Mouse (Mus musculus) intestine, postnatal 0 days (tissue): ENCODE data around the gene Fgfr2. TPM values are rescaled to one million over a fixed set of nuclear protein-coding genes. Genes with fewer than 3 reads are reported as not detected.

Experiments
- ATAC-seq: fragments of 200-750 bp; cut with Nextera tagmentation; 2 replicates; pipeline ENCODE4 v1.8.0; 2017; ENCODE audit warnings: mild to moderate bottlenecking, moderate TSS enrichment, moderate library complexity
- H3K27ac ChIP-seq: fragments of 300-500 bp; sonication (generic); 2 replicates; pipeline ENCODE4 v1.5.1; 2014; ENCODE audit warnings: mild to moderate bottlenecking, low read depth, low read length, moderate library complexity
- H3K27me3 ChIP-seq: fragments of 300-500 bp; sonication (generic); replicated peaks from 2 replicates; pipeline ENCODE4 v1.6.1; 2014; ENCODE audit warnings: low read length, mixed read lengths; ENCODE audit not compliant: control insufficient read depth, insufficient read depth
- H3K36me3 ChIP-seq: fragments of 300-500 bp; sonication (generic); 2 replicates; pipeline ENCODE4 v1.6.1; 2014; ENCODE audit warnings: mild to moderate bottlenecking, moderate library complexity; ENCODE audit not compliant: control insufficient read depth, insufficient read depth
- H3K4me1 ChIP-seq: fragments of 300-500 bp; sonication (generic); replicated peaks from 2 replicates; pipeline ENCODE4 v1.6.1; 2014; ENCODE audit warnings: antibody characterized with exemption, low read length, mixed read lengths; ENCODE audit not compliant: control insufficient read depth, insufficient read depth
- H3K4me2 ChIP-seq: fragments of 300-500 bp; sonication (generic); replicated peaks from 2 replicates; pipeline ENCODE4 v1.6.1; 2014; ENCODE audit warnings: low read depth, mild to moderate bottlenecking, moderate library complexity
- H3K4me3 ChIP-seq: fragments of 300-500 bp; sonication (generic); 2 replicates; pipeline ENCODE4 v1.5.1; 2014; ENCODE audit warnings: low read depth, low read length
- H3K9ac ChIP-seq: fragments of 300-500 bp; sonication (generic); 2 replicates; pipeline ENCODE4 v1.6.1; 2014; ENCODE audit warnings: mild to moderate bottlenecking, low read depth, low read length
- H3K9me3 ChIP-seq: fragments of 300-500 bp; sonication (generic); 2 replicates; pipeline ENCODE4 v1.6.1; 2016; ENCODE audit warnings: mixed run types; ENCODE audit not compliant: control insufficient read depth
- CTCF ChIP-seq: sonication (generic); IDR thresholded peaks from 2 replicates; pipeline ENCODE4 v1.5.1; 2016; ENCODE audit warnings: low read depth, mild to moderate bottlenecking, control low read depth, antibody characterized with exemption, moderate library complexity
- WGBS: fragments of 180-500 bp; shearing (Covaris S2); extraction: QIAGEN DNeasy Blood & Tissue Kit; methylation state at CpG from one replicate; pipeline ENCODE4 v1.1.7; 2014; 5-methylcytosine and 5-hydroxymethylcytosine counted together
- polyA plus RNA-seq: library from polyadenylated mRNA; unstranded; fragments of >200 nt; fragmentation: Nextera tagmentation; extraction: Ambion mirVana; gene quantifications from 2 replicates; pipeline ENCODE4 v1.2.1, GENCODE M21; 2015

The Fgfr2 gene
- polyA plus RNA-seq, 1 experiment from 2014 or later, result 29.5 TPM

DNA sequence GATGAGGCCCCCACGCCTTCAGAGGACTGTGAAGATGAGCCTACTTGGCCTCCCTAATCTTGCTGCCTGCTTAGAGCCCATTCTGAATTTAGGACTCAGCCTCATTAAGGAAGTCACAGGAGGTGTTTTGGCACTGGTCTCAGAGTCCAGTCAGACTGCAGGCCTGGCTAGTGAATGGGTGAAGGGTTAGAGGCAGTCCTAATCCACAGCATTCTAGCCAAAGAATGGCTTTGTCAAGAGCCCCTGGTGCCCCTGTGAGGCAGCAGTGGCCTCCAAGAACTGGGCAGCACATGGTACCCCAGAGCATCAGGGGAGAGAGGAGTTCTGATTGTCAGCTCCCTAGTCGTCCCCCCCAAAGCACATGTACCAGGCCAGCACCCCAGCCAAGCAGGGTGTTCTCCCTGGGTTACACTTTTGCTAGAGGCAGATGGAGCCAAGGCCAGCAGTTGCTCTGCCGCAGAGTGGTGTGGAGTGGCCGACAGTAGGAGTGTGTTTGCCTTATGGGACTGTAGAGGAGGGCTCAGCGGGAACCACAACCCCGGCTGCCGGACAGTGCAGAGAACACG lies 418.8 kb downstream of the Fgfr2 start:
- Histone ChIP-seq H3K27ac (no peak overlapping the region), H3K4me3 (no peak overlapping the region), H3K9me3 (no peaks in the 10 kb centered on the region), H3K9ac (no peak overlapping the region), H3K4me2 (no peak overlapping the region), H3K4me1 (peaks cover 5% of the 10 kb centered on the region), H3K27me3 (no peaks in the 10 kb centered on the region), H3K36me3 (peaks cover 13% of the 10 kb centered on the region; the same call in 1 of the 2 replicates)
- no peak for TF ChIP-seq CTCF
- no peak for ATAC-seq
- 89% methylated on average over 8 of the region's 8 CpGs for WGBS

DNA sequence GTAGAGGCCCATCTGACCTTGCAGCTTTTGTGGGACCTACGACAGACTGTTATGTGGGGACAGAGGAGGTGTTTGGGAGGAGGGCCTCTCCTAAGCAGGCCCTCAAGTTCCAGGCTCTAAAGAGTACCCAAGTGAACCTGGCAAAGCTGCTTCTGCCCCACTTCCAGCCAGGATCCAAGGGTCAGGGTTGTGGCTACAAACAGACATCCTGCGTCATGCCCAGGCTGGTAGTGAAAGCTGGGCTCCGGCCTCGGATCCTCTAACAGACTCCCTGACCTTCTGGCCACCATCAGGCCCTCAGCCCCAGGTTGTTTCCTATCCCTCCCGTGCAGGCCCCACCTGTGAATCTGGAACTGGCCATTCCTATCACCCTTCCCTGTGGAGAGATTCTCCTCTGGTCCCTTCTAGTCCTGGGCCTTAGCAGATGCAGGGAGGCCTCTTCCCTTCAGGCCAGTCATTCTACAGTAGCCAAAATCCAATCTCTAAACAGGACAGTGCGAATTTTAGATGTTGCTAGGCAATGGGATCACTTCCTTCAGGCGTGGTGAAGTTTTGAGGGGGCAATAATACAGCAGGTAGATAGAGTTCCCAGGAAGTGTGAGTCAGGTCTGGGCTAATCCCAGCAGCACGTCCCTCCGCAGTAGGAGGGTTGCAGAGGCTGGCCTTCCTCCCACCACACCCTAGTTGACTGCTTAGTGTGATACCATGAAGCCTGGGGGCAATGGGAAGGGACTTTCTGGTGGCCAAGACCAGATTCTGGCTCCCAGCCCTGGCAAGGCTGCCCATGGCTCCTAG lies 419.4 kb downstream of the Fgfr2 start:
- Histone ChIP-seq H3K9ac (no peak overlapping the region), H3K27ac (no peak overlapping the region), H3K4me3 (no peak overlapping the region), H3K4me1 (peaks cover 5% of the 10 kb centered on the region), H3K9me3 (no peaks in the 10 kb centered on the region), H3K27me3 (no peaks in the 10 kb centered on the region), H3K36me3 (peaks cover 13% of the 10 kb centered on the region; the same call in 1 of the 2 replicates), H3K4me2 (no peak overlapping the region)
- ATAC-seq, result no peak; the same call in 1 of the 2 replicates
- 66% methylated on average over 9 of the region's 9 CpGs for WGBS
- TF ChIP-seq CTCF, result no peak

DNA sequence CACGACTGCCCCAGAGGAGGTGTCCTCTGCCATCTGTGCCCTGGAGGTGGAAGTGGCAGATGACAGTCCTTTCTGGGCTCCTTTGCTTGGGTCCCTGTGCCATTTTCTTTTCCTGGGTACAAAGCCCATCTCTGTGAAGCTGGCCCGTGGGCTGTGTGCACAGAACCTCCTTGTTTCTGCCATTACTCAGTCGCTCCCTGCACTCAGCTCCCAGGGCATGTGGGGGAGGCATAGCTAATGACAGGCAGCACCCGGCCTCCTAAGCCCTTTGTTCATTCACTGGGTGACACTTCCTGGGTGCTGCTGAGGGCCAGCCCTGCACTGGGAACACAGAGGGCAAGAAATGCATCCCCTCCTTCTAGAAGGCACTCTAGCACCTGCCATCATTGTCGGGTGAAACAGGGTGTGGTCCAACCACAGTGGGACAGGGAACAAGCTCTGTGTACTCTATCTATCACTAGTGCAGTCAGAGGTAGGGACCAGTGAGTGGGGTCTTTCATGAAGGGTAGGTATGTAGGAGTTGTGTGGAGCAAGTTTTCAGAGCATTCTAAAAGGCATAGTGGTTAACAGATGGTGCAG lies 420.6 kb downstream of the Fgfr2 start:
- Histone ChIP-seq H3K9ac (no peak overlapping the region), H3K4me1 (peaks cover 5% of the 10 kb centered on the region)
- TF ChIP-seq CTCF, result no peak

DNA sequence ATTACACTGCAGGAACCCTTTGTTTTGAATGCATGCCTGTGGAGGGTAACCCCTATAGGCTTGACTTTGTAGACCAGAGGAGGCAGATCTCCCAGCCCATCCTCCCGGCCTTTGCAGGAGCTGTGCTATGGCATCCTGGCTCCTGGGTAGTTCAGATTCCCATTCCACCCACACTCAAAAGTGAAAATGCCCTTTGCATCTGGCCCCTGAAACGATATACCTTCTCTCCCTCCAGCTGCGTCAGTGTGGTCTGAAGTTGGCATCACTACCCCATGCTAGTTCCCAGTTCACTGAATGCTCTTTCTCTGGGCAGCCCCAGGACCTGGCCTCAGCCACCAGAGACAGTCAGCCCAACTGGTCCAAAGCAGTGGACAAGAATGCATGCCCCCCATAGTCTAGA lies 421.1 kb downstream of the Fgfr2 start:
- Histone ChIP-seq H3K9me3 (no peaks in the 10 kb centered on the region), H3K9ac (no peak overlapping the region), H3K36me3 (peaks cover 12% of the 10 kb centered on the region; the same call in 1 of the 2 replicates), H3K27me3 (no peaks in the 10 kb centered on the region), H3K4me1 (peaks cover 5% of the 10 kb centered on the region), H3K4me2 (no peak overlapping the region), H3K27ac (no peak overlapping the region), H3K4me3 (no peak overlapping the region)
- TF ChIP-seq CTCF, result no peak
- no peak for ATAC-seq
- 88% methylated on average over 3 of the region's 3 CpGs for WGBS

More for the DNA sequence above, 420.6 kb downstream of the Fgfr2 start:
- no peak overlapping the region for H3K4me2 ChIP-seq
- peaks cover 13% of the 10 kb centered on the region; the same call in 1 of the 2 replicates for H3K36me3 ChIP-seq
- no peak overlapping the region for H3K4me3 ChIP-seq
- no peaks in the 10 kb centered on the region for H3K9me3 ChIP-seq
- no peaks in the 10 kb centered on the region for H3K27me3 ChIP-seq
- ATAC-seq, result no peak; the same call in 1 of the 2 replicates
- WGBS, result 54% methylated on average over 5 of the region's 5 CpGs
- no peak overlapping the region for H3K27ac ChIP-seq

DNA sequence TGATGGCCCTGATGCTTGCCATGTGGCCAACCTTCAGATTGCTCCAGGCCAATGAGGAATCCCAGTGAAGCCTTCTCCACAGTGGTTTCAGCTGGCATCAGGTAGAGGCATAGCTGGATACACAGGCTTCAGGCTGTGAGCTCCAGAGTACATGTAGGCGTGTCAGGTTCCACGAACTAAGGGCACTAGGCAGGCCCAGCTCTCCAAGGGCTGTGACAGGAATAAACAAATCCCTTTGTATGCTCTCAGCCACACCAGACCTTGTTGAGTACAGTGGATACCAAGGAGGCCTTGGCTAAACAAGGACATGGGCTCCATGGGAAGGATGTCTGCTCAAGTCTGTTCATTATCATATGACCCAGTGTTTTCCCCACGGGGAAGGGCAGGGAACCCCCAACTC lies 421.7 kb downstream of the Fgfr2 start:
- no peak overlapping the region for H3K4me3 ChIP-seq
- H3K27ac ChIP-seq, result no peak overlapping the region
- H3K27me3 ChIP-seq, result no peaks in the 10 kb centered on the region
- no peak for ATAC-seq
- 55% methylated on average over 3 of the region's 3 CpGs for WGBS
- H3K36me3 ChIP-seq, result peaks cover 7% of the 10 kb centered on the region; the same call in 1 of the 2 replicates
- no peaks in the 10 kb centered on the region for H3K9me3 ChIP-seq
- no peak overlapping the region for H3K9ac ChIP-seq
- TF ChIP-seq CTCF, result no peak
- H3K4me1 ChIP-seq, result peaks cover 5% of the 10 kb centered on the region
- H3K4me2 ChIP-seq, result no peak overlapping the region

DNA sequence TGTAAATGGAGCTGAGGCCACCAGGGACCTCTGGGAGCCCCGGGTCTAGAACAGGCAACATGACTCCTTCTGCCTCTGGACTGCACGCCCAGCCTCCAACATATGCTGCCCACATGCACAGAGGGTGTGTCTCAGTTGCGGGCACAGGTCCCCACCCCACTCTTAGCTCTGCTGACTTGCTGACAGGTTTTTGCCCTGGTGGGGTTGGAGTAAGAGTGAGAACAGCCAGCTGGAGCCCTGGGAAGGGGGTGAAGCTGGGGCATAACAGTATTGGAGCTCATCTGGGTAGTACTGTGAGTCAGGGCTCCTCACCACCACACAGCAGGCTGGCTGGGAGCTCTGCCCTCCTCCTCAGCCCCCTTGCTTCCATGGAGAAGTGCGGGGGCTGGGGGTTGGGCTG lies 423.0 kb downstream of the Fgfr2 start:
- no peak for TF ChIP-seq CTCF
- H3K4me1 ChIP-seq, result peaks cover 5% of the 10 kb centered on the region
- no peak overlapping the region for H3K27ac ChIP-seq
- ATAC-seq, result no peak
- no peaks in the 10 kb centered on the region for H3K36me3 ChIP-seq
- no peak overlapping the region for H3K4me2 ChIP-seq
- no peak overlapping the region; the same call in 1 of the 2 replicates for H3K9ac ChIP-seq
- WGBS, result 72% methylated on average over 4 of the region's 4 CpGs
- no peaks in the 10 kb centered on the region for H3K27me3 ChIP-seq
- H3K9me3 ChIP-seq, result no peaks in the 10 kb centered on the region
- H3K4me3 ChIP-seq, result no peak overlapping the region
